Mouse (Mus musculus) ES-Bruce4 (cell line): Measurements from ENCODE around the gene Hist1h3g.

Experiments used
- EP300 ChIP-seq: IDR thresholded peaks from 2 replicates; pipeline ENCODE4 v1.6.1; 2011; ENCODE audit warnings: low read depth, low read length; ENCODE audit not compliant: insufficient read depth
- POLR2A ChIP-seq: IDR thresholded peaks from one replicate; pipeline ENCODE4 v1.8.1; 2011; ENCODE audit warnings: low read length; ENCODE audit not compliant: insufficient read depth

- TF ChIP-seq POLR2A (no peak), EP300 (no peak)
Measured at GRCm38 (mm10) chr13:23576906-23577639, 41.9 kb downstream of the Hist1h3g start.
